Mouse (Mus musculus) ES-Bruce4 (cell line): ENCODE data around the gene Olfr301.

ENCODE experiments used
- CTCF ChIP-seq: IDR thresholded peaks from one replicate; pipeline ENCODE4 v1.8.1; 2011; ENCODE audit warnings: low read depth, low read length
- POLR2A ChIP-seq: IDR thresholded peaks from one replicate; pipeline ENCODE4 v1.8.1; 2011; ENCODE audit warnings: low read length; ENCODE audit not compliant: insufficient read depth

DNA sequence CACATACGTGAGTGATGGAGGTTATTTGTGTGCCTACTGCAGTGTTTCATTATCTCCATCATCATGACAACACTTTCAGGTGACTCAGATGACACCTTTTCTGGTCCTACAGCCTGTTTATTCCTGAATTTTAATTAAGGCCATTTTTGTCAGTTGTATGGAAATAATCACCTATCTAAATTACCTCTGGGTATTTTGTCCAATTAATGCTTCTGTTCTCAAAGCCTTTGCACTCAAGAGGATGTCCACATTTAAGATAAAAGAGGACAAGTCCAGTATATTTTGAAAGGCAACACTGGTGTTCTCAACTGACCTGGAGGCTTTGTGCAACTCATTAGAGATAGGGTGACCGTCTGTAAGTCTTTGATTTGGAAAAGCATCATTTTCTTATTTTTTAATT, at the start of gene Olfr301:
- TF ChIP-seq POLR2A (no peak), CTCF (no peak)
